9 mouse cellular contexts compared by ENCODE assay signal in the genomic region with DNA sequence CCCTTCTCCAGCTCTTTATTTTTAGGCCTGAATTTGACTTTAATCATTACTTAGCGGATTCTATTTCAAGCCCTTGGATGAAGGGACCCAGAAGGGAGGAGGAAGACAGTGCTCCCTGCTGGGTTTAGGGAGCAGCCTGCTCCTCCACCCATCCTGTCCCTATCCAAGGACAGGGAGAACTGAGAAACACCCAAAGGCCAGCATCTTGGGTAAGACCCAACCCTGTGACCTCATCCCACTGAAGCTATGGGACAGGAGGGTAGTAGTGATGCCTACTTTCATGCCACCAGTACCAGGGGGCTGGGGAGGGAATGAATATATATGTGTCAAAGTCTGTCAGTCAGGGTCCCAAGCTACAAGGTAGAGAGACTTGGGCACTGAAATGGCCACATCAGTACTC. TPM values are rescaled to one million over a fixed set of nuclear protein-coding genes. Genes with fewer than 3 reads are reported as not detected.
DNase-seq lines count a peak whose midpoint lies in the region; ATAC-seq and TF ChIP-seq lines count a peak whose summit lies in the region.
"Had no signal": no experiment of that assay in that cellular context is flagged by ENCODE, and none has a peak within 500 bp of the region (broad histone marks: within the 10 kb centered on the region; RNA-seq: fewer than 3 reads in every experiment).

No protein-coding gene starts in this region.

- H3K27ac ChIP-seq in kidney, embryonic 15.5 days: peak overlapping the region; percentile 90
- H3K27ac ChIP-seq in bone marrow macrophage, adult 2 months (ENCODE audit: insufficient read depth, low read depth, low read length): peak overlapping the region; percentile 60
- H3K27ac ChIP-seq in embryonic fibroblast, embryonic 13.5 days (ENCODE audit: insufficient read depth, low read length): peak overlapping the region; percentile 26; the same call in 1 of the 2 replicates
- peak overlapping the region; percentile 52 for H3K27ac ChIP-seq in liver, embryonic 14.5 days

- 0 out of 2 replicates have a peak, but pooled peaks have one; percentile 11 for TF ChIP-seq CTCF in bone marrow macrophage, adult 2 months (IDR thresholded peaks at IDR 0.05; ENCODE audit: low read depth, low read length)
- TF ChIP-seq CTCF in embryonic fibroblast, embryonic 13.5 days (IDR thresholded peaks at IDR 0.05; ENCODE audit: borderline replicate concordance, insufficient read depth, low read length): no peak
- no peak for TF ChIP-seq CTCF in liver, embryonic 14.5 days (IDR thresholded peaks at IDR 0.05; ENCODE audit: low read depth)

- DNase-seq in kidney, postnatal 10 days: no peak
- no peak for DNase-seq in liver, embryonic 14.5 days (ENCODE audit: low read depth in 3 of 3, low spot score in 3 of 3)
- no peak for DNase-seq in embryo, embryonic 11 days
- DNase-seq in gastrocnemius, postnatal 10 days: no peak
- no peak for DNase-seq in frontal cortex, adult 2 months (ENCODE audit: extremely low spot score in 1 of 2, low spot score in 1 of 2)

- no peak for TF ChIP-seq EP300 in liver, embryonic 14.5 days (IDR thresholded peaks at IDR 0.05; ENCODE audit: low read depth)

- H3K27me3 ChIP-seq in kidney, embryonic 15.5 days: no peaks in the 10 kb centered on the region
- no peaks in the 10 kb centered on the region for H3K27me3 ChIP-seq in liver, embryonic 14.5 days (ENCODE audit: control insufficient read depth, insufficient read depth, low read length)

- no peak for ATAC-seq in kidney, embryonic 15.5 days (replicated peaks; ENCODE audit: low FRiP score)
- ATAC-seq in liver, embryonic 14.5 days (ENCODE audit: insufficient read depth): no peak

- no peak for TF ChIP-seq POLR2A in bone marrow macrophage, adult 2 months (IDR thresholded peaks at IDR 0.05; ENCODE audit: borderline replicate concordance, low read depth, low read length)
- no peak for TF ChIP-seq POLR2A in embryonic fibroblast, embryonic 13.5 days (IDR thresholded peaks at IDR 0.05; ENCODE audit: low read depth, low read length)

- H3K36me3 ChIP-seq in kidney, embryonic 15.5 days: peaks cover 9% of the 10 kb centered on the region
- no peaks in the 10 kb centered on the region for H3K36me3 ChIP-seq in liver, embryonic 14.5 days (replicated peaks; ENCODE audit: control insufficient read depth, insufficient read depth, low read depth)

- 67% methylated on average over 1 of the region's 1 CpGs for WGBS in kidney, embryonic 15.5 days
- 67% methylated on average over 1 of the region's 1 CpGs for WGBS in liver, embryonic 14.5 days (ENCODE audit: insufficient replicate concordance)

- no peaks in the 10 kb centered on the region for H3K9me3 ChIP-seq in kidney, embryonic 15.5 days (replicated peaks)
- H3K9me3 ChIP-seq in liver, embryonic 14.5 days (ENCODE audit: control insufficient read depth, low read length): no peaks in the 10 kb centered on the region

- peak overlapping the region; percentile 44 for H3K4me2 ChIP-seq in kidney, embryonic 15.5 days
- peak overlapping the region; percentile 75 for H3K4me2 ChIP-seq in liver, embryonic 14.5 days (ENCODE audit: low read depth)

- no peak overlapping the region; the same call in 1 of the 2 replicates for H3K4me3 ChIP-seq in kidney, embryonic 15.5 days (replicated peaks)
- H3K4me3 ChIP-seq in bone marrow macrophage, adult 2 months (ENCODE audit: insufficient read depth, low read length): 0 out of 2 replicates have a peak overlapping the region, but pooled peaks have one; percentile 9
- H3K4me3 ChIP-seq in embryonic fibroblast, embryonic 13.5 days (ENCODE audit: insufficient read depth, low read length): no peak overlapping the region
- H3K4me3 ChIP-seq in liver, embryonic 14.5 days (ENCODE audit: insufficient read depth in 1 of 2, low read depth in 2 of 2, low read length in 2 of 2): no peak overlapping the region

- H3K4me1 ChIP-seq in kidney, embryonic 15.5 days: peaks cover 87% of the 10 kb centered on the region
- H3K4me1 ChIP-seq in bone marrow macrophage, adult 2 months (ENCODE audit: control insufficient read depth, insufficient read depth, low read length): peaks cover 61% of the 10 kb centered on the region
- H3K4me1 ChIP-seq in embryonic fibroblast, embryonic 13.5 days (ENCODE audit: control insufficient read depth, insufficient read depth, low read length): peaks cover 49% of the 10 kb centered on the region
- H3K4me1 ChIP-seq in liver, embryonic 14.5 days (replicated peaks; ENCODE audit: control insufficient read depth in 2 of 2, insufficient read depth in 2 of 2, low read length in 1 of 2): peaks cover 68 to 75% of the 10 kb centered on the region in 2 experiments

- H3K9ac ChIP-seq in kidney, embryonic 15.5 days: 0 out of 2 replicates have a peak overlapping the region, but pooled peaks have one; percentile 8
- H3K9ac ChIP-seq in liver, embryonic 14.5 days (replicated peaks): peak overlapping the region; percentile 47

RNA-seq across cellular contexts. Expression of a gene that starts 12.4 kb away (rescaled TPM):
- polyA plus RNA-seq in kidney, embryonic 15.5 days (2015; fragmentation: Nextera tagmentation; extraction: Ambion mirVana): 27.2 and 27.9 TPM in 2 replicates
- polyA plus RNA-seq in bone marrow macrophage, adult 2 months (2012; ENCODE audit: insufficient read depth, insufficient read length, missing spikeins): 125 and 126 TPM in 2 replicates
- polyA plus RNA-seq in embryonic fibroblast, embryonic 13.5 days (2011; ENCODE audit: insufficient read length, low read depth, missing spikeins): 51.2 and 56.2 TPM in 2 replicates
- polyA plus RNA-seq in liver, embryonic 14.5 days (2012; rRNA removed): 22.7 and 26.3 TPM in 2 replicates
- polyA plus RNA-seq in liver, embryonic 14.5 days (2014; fragmentation: Nextera tagmentation; extraction: Ambion mirVana): 11.1 and 13.8 TPM in 2 replicates
- total RNA-seq in gastrocnemius, postnatal 10 days (2021): 10 to 100 TPM; 19.3 to 31.7 TPM
- polyA plus RNA-seq in frontal cortex, adult 2 months (2012; rRNA removed): 66.1 and 86.0 TPM in 2 replicates

RNA-seq across cellular contexts. Expression of a gene that starts 20.4 kb away (rescaled TPM):
- polyA plus RNA-seq in kidney, embryonic 15.5 days (2015; fragmentation: Nextera tagmentation; extraction: Ambion mirVana): not detected in 2 replicates
- polyA plus RNA-seq in bone marrow macrophage, adult 2 months (2012; ENCODE audit: insufficient read depth, insufficient read length, missing spikeins): not detected in 2 replicates
- not detected in 2 replicates for polyA plus RNA-seq in embryonic fibroblast, embryonic 13.5 days (2011; ENCODE audit: insufficient read length, low read depth, missing spikeins)
- polyA plus RNA-seq in liver, embryonic 14.5 days (2012; rRNA removed): not detected in 2 replicates
- not detected in 2 replicates for polyA plus RNA-seq in liver, embryonic 14.5 days (2014; fragmentation: Nextera tagmentation; extraction: Ambion mirVana)
- not detected for total RNA-seq in gastrocnemius, postnatal 10 days (2021)
- polyA plus RNA-seq in frontal cortex, adult 2 months (2012; rRNA removed): 0.08 and 0.12 TPM in 2 replicates
- total RNA-seq: left cerebral cortex, postnatal 14 days had no signal

RNA-seq across cellular contexts. Expression of a gene that starts 34.9 kb away (rescaled TPM):
- polyA plus RNA-seq in kidney, embryonic 15.5 days (2015; fragmentation: Nextera tagmentation; extraction: Ambion mirVana): not detected in 2 replicates
- polyA plus RNA-seq in bone marrow macrophage, adult 2 months (2012; ENCODE audit: insufficient read depth, insufficient read length, missing spikeins): not detected in 2 replicates
- polyA plus RNA-seq in embryonic fibroblast, embryonic 13.5 days (2011; ENCODE audit: insufficient read length, low read depth, missing spikeins): not detected in 2 replicates
- polyA plus RNA-seq in liver, embryonic 14.5 days (2012; rRNA removed): not detected in 2 replicates
- not detected in 2 replicates for polyA plus RNA-seq in liver, embryonic 14.5 days (2014; fragmentation: Nextera tagmentation; extraction: Ambion mirVana)
- not detected for total RNA-seq in gastrocnemius, postnatal 10 days (2021)
- 17.6 and 18.4 TPM in 2 replicates for polyA plus RNA-seq in frontal cortex, adult 2 months (2012; rRNA removed)

RNA-seq across cellular contexts. Expression of a gene that starts 42.5 kb away (rescaled TPM):
- polyA plus RNA-seq in kidney, embryonic 15.5 days (2015; fragmentation: Nextera tagmentation; extraction: Ambion mirVana): not detected in 2 replicates
- not detected in 2 replicates for polyA plus RNA-seq in bone marrow macrophage, adult 2 months (2012; ENCODE audit: insufficient read depth, insufficient read length, missing spikeins)
- not detected in 2 replicates for polyA plus RNA-seq in embryonic fibroblast, embryonic 13.5 days (2011; ENCODE audit: insufficient read length, low read depth, missing spikeins)
- polyA plus RNA-seq in liver, embryonic 14.5 days (2012; rRNA removed): 0.06 and 0.11 TPM in 2 replicates
- polyA plus RNA-seq in liver, embryonic 14.5 days (2014; fragmentation: Nextera tagmentation; extraction: Ambion mirVana): 0.11 and 0.18 TPM in 2 replicates
- total RNA-seq in gastrocnemius, postnatal 10 days (2021): under 1 TPM in 1 of 2 experiments, not detected in 1; 0.14 TPM
- 1.1 TPM in 1 of 2 replicates, not detected in the other for polyA plus RNA-seq in frontal cortex, adult 2 months (2012; rRNA removed)
- total RNA-seq: left cerebral cortex, postnatal 14 days had no signal

RNA-seq across cellular contexts. Expression of a gene that starts 46.7 kb away (rescaled TPM):
- 0.08 and 0.22 TPM in 2 replicates for polyA plus RNA-seq in kidney, embryonic 15.5 days (2015; fragmentation: Nextera tagmentation; extraction: Ambion mirVana)
- not detected in 2 replicates for polyA plus RNA-seq in bone marrow macrophage, adult 2 months (2012; ENCODE audit: insufficient read depth, insufficient read length, missing spikeins)
- not detected in 2 replicates for polyA plus RNA-seq in embryonic fibroblast, embryonic 13.5 days (2011; ENCODE audit: insufficient read length, low read depth, missing spikeins)
- polyA plus RNA-seq in liver, embryonic 14.5 days (2012; rRNA removed): 0.13 and 0.15 TPM in 2 replicates
- not detected in 2 replicates for polyA plus RNA-seq in liver, embryonic 14.5 days (2014; fragmentation: Nextera tagmentation; extraction: Ambion mirVana)
- under 1 TPM; 0.09 TPM for total RNA-seq in gastrocnemius, postnatal 10 days (2021)
- 0.08 TPM in 2 replicates for polyA plus RNA-seq in frontal cortex, adult 2 months (2012; rRNA removed)

Comparison
In these comparisons a context has a peak if more than half of its experiments do, and no peak if none do; other contexts are left out.
1. H3K27ac ChIP-seq: peak in every context shown above with its lines; median percentile 90 in kidney, embryonic 15.5 days; 60 in bone marrow macrophage, adult 2 months; 52 in liver, embryonic 14.5 days; 26 in embryonic fibroblast, embryonic 13.5 days.
2. RNA of a gene that starts 34.9 kb away (polyA plus RNA-seq): 17.6 to 18.4 TPM in frontal cortex, adult 2 months; not detected in kidney, embryonic 15.5 days, not detected in bone marrow macrophage, adult 2 months, not detected in embryonic fibroblast, embryonic 13.5 days and not detected in liver, embryonic 14.5 days; every median in the first group is over 10 times any median in the second.